Mouse (Mus musculus) ES-Bruce4 (cell line): ENCODE data around the gene Trmt2a. TPM values are rescaled to one million over a fixed set of nuclear protein-coding genes. Genes with fewer than 3 reads are reported as not detected.

Experiments
- H3K27ac ChIP-seq: 2 replicates; pipeline ENCODE4 v1.5.1; 2012; ENCODE audit warnings: low read length, inconsistent platforms; ENCODE audit not compliant: insufficient read depth
- H3K27me3 ChIP-seq: 2 replicates; pipeline ENCODE4 v1.6.1; 2012; ENCODE audit warnings: mild to moderate bottlenecking, low read length, inconsistent platforms; ENCODE audit not compliant: control insufficient read depth, poor library complexity, insufficient read depth, severe bottlenecking
- H3K36me3 ChIP-seq: 2 replicates; pipeline ENCODE4 v1.6.1; 2012; ENCODE audit warnings: inconsistent platforms, mild to moderate bottlenecking, low read length, moderate library complexity; ENCODE audit not compliant: control insufficient read depth, poor library complexity, insufficient read depth, severe bottlenecking
- H3K4me1 ChIP-seq: one replicate; pipeline ENCODE4 v1.8.1; 2011; ENCODE audit warnings: low read length; ENCODE audit not compliant: control insufficient read depth, insufficient read depth
- H3K4me3 ChIP-seq: 2 replicates; pipeline ENCODE4 v1.5.1; 2011; ENCODE audit warnings: low read depth, mild to moderate bottlenecking, low read length
- H3K9ac ChIP-seq: 2 replicates; pipeline ENCODE4 v1.6.1; 2012; ENCODE audit warnings: low read depth, mild to moderate bottlenecking, inconsistent platforms; ENCODE audit not compliant: poor library complexity, severe bottlenecking
- H3K9me3 ChIP-seq: replicated peaks from 2 replicates; pipeline ENCODE4 v1.6.1; 2012; ENCODE audit warnings: mild to moderate bottlenecking, low read length, inconsistent platforms; ENCODE audit not compliant: control insufficient read depth, poor library complexity, insufficient read depth, severe bottlenecking
- CTCF ChIP-seq: IDR thresholded peaks from one replicate; pipeline ENCODE4 v1.8.1; 2011; ENCODE audit warnings: low read depth, low read length
- EP300 ChIP-seq: IDR thresholded peaks from 2 replicates; pipeline ENCODE4 v1.6.1; 2011; ENCODE audit warnings: low read depth, low read length; ENCODE audit not compliant: insufficient read depth
- POLR2A ChIP-seq: IDR thresholded peaks from one replicate; pipeline ENCODE4 v1.8.1; 2011; ENCODE audit warnings: low read length; ENCODE audit not compliant: insufficient read depth
- polyA plus RNA-seq: library from polyadenylated mRNA; stranded (reverse); fragments of >200 nt; gene quantifications from 2 replicates; pipeline ENCODE4 v1.2.4, GENCODE M21; 2011; ENCODE audit warnings: low read depth; ENCODE audit not compliant: missing spikeins, insufficient read depth, insufficient read length

The Trmt2a gene
- polyA plus RNA-seq, 1 experiment, result 46.1 TPM

DNA sequence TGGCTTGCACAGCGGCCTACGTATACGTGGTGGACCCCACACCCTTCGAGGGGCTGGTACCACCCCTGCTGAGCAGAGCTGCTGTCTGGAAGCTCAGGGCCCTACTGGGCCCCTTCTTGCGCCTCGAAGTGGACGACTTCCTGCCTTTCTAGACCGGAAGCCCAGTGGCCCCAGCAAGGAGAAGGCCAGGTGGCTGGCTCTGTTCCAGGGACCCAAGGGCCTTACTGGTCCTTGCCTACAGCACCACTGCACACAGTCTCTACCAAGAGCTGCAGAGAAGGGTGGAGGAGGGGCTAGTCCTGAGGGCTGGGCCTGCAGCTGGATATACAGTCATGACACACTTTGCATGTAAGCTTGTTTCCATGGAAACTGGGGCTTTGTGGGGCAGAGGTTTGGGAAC, 28.5 kb upstream of the Trmt2a start:
- Histone ChIP-seq H3K9ac (no peak overlapping the region), H3K27ac (no peak overlapping the region), H3K9me3 (no peaks in the 10 kb centered on the region), H3K4me3 (no peak overlapping the region), H3K36me3 (no peaks in the 10 kb centered on the region), H3K27me3 (no peaks in the 10 kb centered on the region), H3K4me1 (no peaks in the 10 kb centered on the region)
- TF ChIP-seq EP300 (no peak), CTCF (no peak), POLR2A (no peak)

DNA sequence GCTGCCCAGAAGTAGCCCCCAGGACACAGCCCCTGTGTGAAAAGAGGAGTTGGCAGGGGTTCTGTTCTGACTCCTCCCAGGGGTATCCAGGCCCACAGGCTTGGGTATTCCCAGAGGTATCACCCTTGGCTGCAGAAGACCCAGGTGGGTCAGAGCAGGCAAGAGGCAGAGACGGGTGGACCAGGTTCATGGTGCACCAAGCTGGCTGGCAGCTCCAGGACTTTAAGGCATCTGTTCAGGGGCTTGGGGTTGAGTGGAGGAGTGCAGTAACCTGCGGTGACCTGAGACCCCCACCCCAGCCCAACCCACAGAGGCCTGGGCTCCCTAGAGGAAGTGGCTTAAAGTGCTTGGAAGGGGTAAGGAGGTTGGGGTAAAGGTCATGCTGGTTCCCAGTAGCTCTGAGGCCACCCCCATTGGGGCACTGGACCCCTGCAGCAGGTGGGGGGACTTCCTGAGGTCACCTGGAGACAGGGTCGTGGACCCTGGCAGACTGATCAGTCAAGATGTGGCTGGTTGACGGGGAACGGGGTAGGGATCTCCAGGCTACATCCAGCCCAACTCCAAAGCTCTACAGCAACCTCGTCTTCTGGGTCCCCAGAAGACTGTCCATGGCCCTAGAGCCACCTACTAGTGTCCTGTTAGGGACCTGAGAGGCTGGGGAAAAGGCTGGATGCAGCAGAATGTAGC, 27.5 kb upstream of the Trmt2a start:
- Histone ChIP-seq H3K4me3 (no peak overlapping the region), H3K27me3 (no peaks in the 10 kb centered on the region), H3K4me1 (no peaks in the 10 kb centered on the region), H3K36me3 (no peaks in the 10 kb centered on the region), H3K9ac (no peak overlapping the region), H3K9me3 (no peaks in the 10 kb centered on the region), H3K27ac (no peak overlapping the region)
- TF ChIP-seq CTCF (no peak), POLR2A (no peak)

DNA sequence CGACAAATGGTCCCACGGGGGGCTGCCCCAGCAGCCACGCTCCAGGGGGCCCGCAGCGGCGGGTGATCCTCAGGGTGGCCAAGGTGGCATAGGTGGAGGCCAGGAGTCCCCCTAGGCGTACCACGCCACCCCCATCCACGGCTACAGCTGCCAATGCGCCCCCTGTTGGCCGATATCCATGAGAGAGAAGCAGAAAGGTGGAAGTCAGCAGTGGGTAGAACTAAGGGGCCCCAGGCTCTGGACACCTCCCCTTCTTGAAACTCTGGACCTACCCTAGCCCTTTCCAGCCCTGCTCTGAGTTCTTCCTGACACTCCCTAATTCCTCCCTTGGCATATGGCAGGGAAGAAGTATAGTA, 27.0 kb upstream of the Trmt2a start:
- H3K36me3 ChIP-seq, result no peaks in the 10 kb centered on the region
- H3K27ac ChIP-seq, result no peak overlapping the region
- H3K4me1 ChIP-seq, result no peaks in the 10 kb centered on the region
- H3K27me3 ChIP-seq, result no peaks in the 10 kb centered on the region
- H3K9ac ChIP-seq, result no peak overlapping the region
- H3K9me3 ChIP-seq, result no peaks in the 10 kb centered on the region
- no peak overlapping the region for H3K4me3 ChIP-seq
- TF ChIP-seq CTCF (peak; percentile 34), POLR2A (no peak)

DNA sequence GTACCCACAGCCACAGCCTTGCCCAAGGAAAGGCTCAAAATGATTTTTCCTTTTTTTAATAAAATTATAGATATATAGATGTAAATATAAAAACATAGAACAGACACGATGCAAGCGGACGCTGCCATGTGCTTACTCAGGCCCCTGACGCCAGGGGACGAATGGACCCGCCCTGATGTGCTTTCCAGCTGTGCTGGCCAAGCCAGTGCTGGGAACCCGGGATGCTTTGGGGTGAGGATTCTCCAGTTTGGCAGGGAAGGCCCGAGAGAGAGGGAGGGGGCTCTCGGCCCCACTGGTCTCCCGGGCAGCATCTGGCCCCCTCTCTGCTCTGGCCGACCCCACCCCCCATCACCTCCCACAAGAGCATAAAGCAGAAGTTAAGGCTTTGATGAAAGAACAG, 26.3 kb upstream of the Trmt2a start:
- Histone ChIP-seq H3K36me3 (no peaks in the 10 kb centered on the region), H3K27ac (no peak overlapping the region), H3K9me3 (no peaks in the 10 kb centered on the region), H3K4me3 (no peak overlapping the region), H3K9ac (no peak overlapping the region), H3K4me1 (no peaks in the 10 kb centered on the region), H3K27me3 (no peaks in the 10 kb centered on the region)
- TF ChIP-seq POLR2A (no peak), CTCF (no peak)

DNA sequence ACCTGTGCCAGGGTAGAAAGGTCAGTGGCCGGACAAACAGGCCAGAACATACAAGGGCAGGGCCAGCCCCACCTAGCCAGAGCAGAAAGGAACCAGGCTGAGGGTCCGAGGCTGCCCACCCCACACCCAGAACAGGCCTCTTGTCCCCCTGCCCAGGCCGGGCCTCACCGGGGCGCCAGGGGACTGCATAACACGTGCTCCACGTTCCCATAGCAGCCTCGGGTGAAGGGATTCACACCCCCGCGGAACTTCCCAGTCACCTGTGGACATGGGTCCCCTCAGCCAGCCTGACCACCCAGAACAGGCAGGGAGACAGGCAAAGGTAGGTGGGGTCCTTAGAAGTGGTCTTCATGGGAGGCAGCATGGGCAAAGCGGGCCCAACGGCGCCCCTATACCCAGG, 21.3 kb upstream of the Trmt2a start:
- no peaks in the 10 kb centered on the region for H3K9me3 ChIP-seq
- TF ChIP-seq EP300 (no peak), POLR2A (no peak), CTCF (no peak)
- H3K4me3 ChIP-seq, result no peak overlapping the region
- no peak overlapping the region for H3K9ac ChIP-seq
- H3K36me3 ChIP-seq, result no peaks in the 10 kb centered on the region
- H3K4me1 ChIP-seq, result no peaks in the 10 kb centered on the region
- no peak overlapping the region for H3K27ac ChIP-seq
- H3K27me3 ChIP-seq, result no peaks in the 10 kb centered on the region

DNA sequence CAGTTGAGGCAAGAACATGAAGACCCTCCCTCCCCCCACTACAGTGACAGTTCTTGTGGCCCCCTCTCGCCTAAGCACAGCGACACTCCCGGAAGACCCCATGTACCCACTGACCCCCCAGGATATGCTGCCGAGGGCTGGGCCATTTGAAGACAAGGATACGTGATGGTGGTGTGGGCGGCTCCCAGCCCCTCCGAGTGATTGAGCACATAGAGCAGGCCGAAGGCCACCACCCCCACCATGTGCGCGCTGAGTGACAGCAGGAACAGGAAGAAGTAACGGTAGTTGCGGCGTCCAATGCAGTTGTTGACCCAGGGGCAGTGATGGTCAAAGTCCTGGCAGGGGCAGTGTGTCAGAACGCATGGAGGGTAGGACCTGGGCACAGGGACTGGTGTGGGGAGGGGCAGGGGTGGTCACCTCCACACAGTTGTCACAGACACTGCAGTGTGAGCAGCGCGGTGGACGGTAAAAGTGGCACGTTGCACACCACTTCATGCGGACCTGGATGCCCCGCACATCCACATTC, 20.5 kb upstream of the Trmt2a start:
- no peaks in the 10 kb centered on the region for H3K9me3 ChIP-seq
- TF ChIP-seq EP300 (no peak), CTCF (no peak), POLR2A (no peak)
- H3K4me1 ChIP-seq, result no peaks in the 10 kb centered on the region
- no peak overlapping the region for H3K4me3 ChIP-seq
- H3K27me3 ChIP-seq, result no peaks in the 10 kb centered on the region
- H3K9ac ChIP-seq, result no peak overlapping the region
- no peaks in the 10 kb centered on the region for H3K36me3 ChIP-seq
- no peak overlapping the region for H3K27ac ChIP-seq
